Mouse (Mus musculus) adrenal gland, postnatal 4 days (tissue): ENCODE measurements around the gene 2410131K14Rik. TPM values are rescaled to one million over a fixed set of nuclear protein-coding genes. Genes with fewer than 3 reads are reported as not detected.
A peak's percentile ranks its signal among the peaks of the same experiment; 100 is the strongest.

Source experiments
- DNase-seq, 2 experiments: peaks; one replicate each; pipeline ENCODE4 v3.0.0; 2021 to 2022; ENCODE audit warnings: low spot score in 2 of 2, mixed read lengths in 2 of 2
- total RNA-seq, 2 experiments: library from RNA; stranded (reverse); gene quantifications; 2 replicates each; pipeline ENCODE4 v1.2.3; 2021

The 2410131K14Rik gene
- total RNA-seq, 2 experiments from 2014 or later, result 6.2 to 6.3 TPM

GRCm38 (mm10) chr5:118260055-118260454 is 15.0 kb downstream of the 2410131K14Rik start:
- DNase-seq, result no peak

GRCm38 (mm10) chr5:118260642-118261041 is 15.6 kb downstream of the 2410131K14Rik start:
- DNase-seq, result no peak

GRCm38 (mm10) chr5:118261181-118261580 is 16.2 kb downstream of the 2410131K14Rik start:
- no peak for DNase-seq

GRCm38 (mm10) chr5:118262418-118262817 is 17.4 kb downstream of the 2410131K14Rik start:
- DNase-seq, result no peak

GRCm38 (mm10) chr5:118264279-118264678 is 19.3 kb downstream of the 2410131K14Rik start:
- no peak for DNase-seq

GRCm38 (mm10) chr5:118265366-118265765 is 20.3 kb downstream of the 2410131K14Rik start:
- no peak for DNase-seq

GRCm38 (mm10) chr5:118266309-118266708 is 21.3 kb downstream of the 2410131K14Rik start:
- DNase-seq, result no peak

- DNase-seq, result peak; percentile 61 to 62
These were observed 24.0 kb downstream of the 2410131K14Rik start for GRCm38 (mm10) chr5:118268987-118269386.

GRCm38 (mm10) chr5:118271449-118272110 is 26.6 kb downstream of the 2410131K14Rik start:
- no peak for DNase-seq

GRCm38 (mm10) chr5:118273446-118273845 is 28.4 kb downstream of the 2410131K14Rik start:
- no peak for DNase-seq

GRCm38 (mm10) chr5:118274546-118274945 is 29.5 kb downstream of the 2410131K14Rik start:
- no peak for DNase-seq

GRCm38 (mm10) chr5:118276281-118276680 is 31.3 kb downstream of the 2410131K14Rik start:
- DNase-seq, result no peak

- no peak for DNase-seq
These were observed 31.7 kb downstream of the 2410131K14Rik start for GRCm38 (mm10) chr5:118276711-118277110.

- DNase-seq, result no peak
These were observed 32.9 kb downstream of the 2410131K14Rik start for GRCm38 (mm10) chr5:118277741-118278495.

- no peak for DNase-seq
These were observed 46.4 kb downstream of the 2410131K14Rik start for GRCm38 (mm10) chr5:118291453-118291852.

GRCm38 (mm10) chr5:118292476-118292875 is 47.4 kb downstream of the 2410131K14Rik start:
- no peak for DNase-seq

- DNase-seq, result peak; percentile 55 to 77
These were observed 49.2 kb downstream of the 2410131K14Rik start for GRCm38 (mm10) chr5:118294086-118294864.

GRCm38 (mm10) chr5:118294865-118295258 is 49.8 kb downstream of the 2410131K14Rik start:
- DNase-seq, result no peak

GRCm38 (mm10) chr5:118297338-118297746 is 52.3 kb downstream of the 2410131K14Rik start:
- no peak for DNase-seq

GRCm38 (mm10) chr5:118299720-118300400 is 54.8 kb downstream of the 2410131K14Rik start:
- DNase-seq, result no peak
